Mouse (Mus musculus) fibroblast of lung, adult 2 months (primary cell): ENCODE results near the gene Chil1.

Experiments
- DNase-seq: peaks from one replicate; pipeline ENCODE4 v3.0.0-alpha.2; 2011; ENCODE audit warnings: low read depth

Chil1 gene

DNA sequence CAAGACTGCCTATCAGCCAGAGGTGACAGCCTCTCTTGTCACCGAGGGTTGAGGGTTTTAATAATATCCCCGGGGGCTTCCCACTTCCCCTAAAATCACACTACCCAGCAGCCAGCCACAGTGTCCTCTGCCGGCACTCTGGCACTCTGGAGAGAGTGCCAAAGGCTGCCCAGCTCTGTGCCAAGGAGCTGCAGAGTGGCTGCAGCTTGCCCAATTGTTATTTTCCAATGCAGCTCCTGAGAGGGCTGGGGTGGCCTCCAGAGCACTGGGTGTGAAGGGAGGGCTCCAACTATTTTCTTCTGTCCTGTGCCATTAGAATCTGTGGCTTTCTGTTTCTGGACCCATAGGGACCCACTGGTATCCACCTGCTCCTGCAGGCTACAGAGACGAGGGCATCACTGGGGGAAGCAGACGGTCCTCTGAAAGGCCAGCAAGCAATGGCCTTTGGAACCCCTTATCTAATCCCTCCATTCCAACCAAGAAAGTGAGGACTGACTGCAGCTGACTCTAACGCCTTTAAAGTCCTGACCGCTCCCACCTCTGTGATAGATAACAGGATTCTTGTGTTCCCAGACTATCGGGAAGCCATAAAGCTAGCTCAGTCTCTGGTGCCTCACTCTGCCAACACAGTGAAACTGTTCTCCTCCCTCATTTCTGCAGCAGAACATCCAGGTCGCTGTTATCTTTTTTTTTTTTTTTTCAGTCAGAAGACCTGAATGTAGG, 23.5 kb downstream of the Chil1 start:
- no peak for DNase-seq

DNA sequence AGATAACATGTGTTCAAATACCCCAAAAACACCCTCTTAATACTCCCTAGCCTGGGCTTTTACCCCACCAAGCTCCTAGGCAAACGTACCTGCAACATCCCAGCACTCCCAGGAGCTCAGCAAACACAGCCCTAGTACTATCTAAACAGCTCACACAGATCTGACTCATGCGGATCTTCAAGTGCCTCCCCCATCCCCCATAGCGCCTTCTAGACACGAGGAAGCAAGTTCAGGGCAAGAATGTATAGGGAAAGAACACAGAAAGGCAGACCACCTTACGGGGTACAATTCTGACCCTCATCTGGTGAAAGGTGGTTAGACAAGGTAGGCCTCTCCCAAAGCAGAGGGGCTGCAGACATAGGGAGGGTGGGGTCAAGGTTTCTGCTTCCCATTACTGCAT, 24.1 kb downstream of the Chil1 start:
- DNase-seq = no peak

DNA sequence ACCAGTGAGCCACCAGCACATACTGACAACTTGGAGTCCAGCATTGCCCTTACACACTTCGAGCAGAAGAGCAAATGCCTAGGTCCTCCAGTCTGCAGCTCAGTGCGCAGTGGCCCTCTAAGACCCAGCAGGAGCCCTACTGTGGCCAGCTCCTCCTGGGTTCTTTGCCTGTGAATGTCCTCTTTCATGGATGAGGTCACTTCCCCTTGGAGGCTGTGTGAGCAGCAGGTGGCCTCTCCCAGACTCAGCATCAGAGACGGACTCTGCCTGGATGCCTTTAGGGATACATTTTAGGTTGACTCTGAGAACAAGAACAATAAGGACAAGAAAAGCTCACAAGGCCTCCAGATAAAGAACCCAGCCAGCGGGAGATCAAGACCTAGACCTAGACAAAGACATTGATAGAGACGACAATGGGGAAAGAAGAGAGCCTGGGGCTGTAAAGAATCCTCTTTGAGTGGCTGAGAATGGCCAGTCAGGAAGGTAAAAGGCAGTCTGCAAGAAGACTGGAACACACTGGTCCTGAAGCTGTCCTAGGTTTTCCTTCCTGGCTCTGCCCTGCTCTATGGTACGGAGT, 28.3 kb downstream of the Chil1 start:
- no peak for DNase-seq

DNA sequence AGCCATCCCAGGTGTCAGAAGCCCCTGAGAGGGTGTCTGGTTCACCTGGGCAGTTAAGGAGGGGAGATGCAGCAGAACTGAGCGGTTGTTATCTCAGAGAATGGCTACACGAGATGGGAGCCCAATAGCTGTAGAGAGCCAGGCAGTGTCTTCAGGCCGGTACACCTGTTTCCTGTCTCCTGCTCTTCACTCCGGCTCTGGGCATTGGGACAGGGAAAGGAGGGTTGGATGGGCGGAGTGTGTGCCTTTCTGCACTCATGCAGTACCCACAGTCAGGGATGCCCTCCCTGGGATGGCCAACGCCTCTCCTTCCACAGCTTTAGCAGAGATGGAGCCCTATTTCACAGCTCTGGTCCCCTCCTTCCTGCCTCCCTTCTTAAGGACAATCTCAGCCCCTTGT, 29.1 kb downstream of the Chil1 start:
- no peak for DNase-seq

DNA sequence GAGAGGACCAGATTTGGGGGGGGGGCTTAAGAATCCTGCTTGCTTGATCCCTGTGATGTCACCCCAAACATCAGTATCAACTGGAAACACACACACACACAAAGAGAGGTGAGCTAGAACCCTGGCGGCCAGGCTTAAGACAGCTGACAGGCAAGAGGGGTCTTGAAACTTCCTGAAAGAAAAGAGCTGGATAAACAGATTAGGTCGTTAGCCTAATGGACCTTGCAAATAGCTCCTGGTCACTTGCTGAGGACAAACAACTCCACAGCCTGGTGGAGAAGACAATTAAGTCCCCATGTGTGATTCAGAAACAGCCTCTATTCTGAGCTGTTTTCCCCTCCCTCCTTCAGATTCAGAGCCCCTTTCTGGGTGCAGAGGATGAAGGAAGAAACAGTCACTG, 29.7 kb downstream of the Chil1 start:
- DNase-seq = no peak

DNA sequence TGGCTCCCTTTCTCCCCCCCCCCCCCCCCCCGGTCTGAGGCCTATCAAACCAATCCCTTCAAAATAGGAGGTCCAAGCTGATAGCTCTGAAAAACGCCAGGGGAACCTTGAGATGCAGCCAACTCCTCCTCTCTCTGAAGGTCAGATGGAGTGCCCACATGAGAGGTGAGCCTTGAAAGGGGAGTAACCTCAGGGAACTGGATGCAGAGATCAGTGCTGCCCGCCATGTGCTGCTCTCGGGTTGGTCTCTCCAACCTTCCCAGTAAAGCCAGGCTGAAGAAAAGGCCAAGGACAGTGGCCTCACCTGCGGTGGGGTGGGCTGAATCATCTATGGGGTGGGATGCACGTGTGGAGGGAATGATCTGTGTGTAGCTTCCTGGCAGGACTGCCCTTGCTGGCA, 30.4 kb downstream of the Chil1 start:
- DNase-seq = no peak

DNA sequence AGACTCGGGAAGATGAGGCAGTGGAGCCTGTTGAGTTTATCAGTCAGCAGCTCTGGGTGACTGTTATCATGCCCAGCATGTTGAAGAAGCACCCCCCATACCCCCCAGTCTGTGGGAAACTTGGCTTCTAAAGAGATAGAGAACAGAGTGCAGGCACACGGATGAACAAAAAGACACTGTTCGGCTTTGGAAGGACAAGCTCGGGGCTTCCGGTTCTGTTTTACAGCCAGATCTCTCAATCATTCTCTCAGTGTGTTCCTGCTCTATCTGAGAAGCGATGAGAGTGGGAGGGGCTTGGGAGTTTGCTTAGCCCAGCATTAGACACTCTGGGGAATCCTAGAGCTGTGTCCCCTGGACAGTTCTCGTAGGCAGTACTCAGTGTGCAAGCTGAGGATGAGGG, 31.4 kb downstream of the Chil1 start:
- no peak for DNase-seq

DNA sequence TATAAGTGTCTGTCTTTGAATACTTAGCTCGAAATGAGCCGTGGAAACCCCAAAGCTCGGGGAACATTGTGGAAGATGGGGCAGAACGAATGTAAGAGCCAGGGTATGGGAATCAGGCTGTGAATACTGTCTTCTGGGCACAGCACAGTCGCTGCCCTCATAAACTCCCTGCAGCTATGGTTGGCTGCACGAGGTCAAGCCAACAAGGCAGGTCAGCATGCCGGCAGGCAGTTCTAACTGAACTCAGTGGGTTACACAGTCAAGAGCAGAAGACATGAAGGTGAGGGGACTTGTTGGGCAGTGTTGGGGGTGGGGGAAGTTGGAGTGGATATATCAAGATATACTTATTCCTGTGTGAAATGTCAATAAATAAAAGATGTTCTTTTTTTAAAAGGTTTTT, 33.1 kb downstream of the Chil1 start:
- no peak for DNase-seq

DNA sequence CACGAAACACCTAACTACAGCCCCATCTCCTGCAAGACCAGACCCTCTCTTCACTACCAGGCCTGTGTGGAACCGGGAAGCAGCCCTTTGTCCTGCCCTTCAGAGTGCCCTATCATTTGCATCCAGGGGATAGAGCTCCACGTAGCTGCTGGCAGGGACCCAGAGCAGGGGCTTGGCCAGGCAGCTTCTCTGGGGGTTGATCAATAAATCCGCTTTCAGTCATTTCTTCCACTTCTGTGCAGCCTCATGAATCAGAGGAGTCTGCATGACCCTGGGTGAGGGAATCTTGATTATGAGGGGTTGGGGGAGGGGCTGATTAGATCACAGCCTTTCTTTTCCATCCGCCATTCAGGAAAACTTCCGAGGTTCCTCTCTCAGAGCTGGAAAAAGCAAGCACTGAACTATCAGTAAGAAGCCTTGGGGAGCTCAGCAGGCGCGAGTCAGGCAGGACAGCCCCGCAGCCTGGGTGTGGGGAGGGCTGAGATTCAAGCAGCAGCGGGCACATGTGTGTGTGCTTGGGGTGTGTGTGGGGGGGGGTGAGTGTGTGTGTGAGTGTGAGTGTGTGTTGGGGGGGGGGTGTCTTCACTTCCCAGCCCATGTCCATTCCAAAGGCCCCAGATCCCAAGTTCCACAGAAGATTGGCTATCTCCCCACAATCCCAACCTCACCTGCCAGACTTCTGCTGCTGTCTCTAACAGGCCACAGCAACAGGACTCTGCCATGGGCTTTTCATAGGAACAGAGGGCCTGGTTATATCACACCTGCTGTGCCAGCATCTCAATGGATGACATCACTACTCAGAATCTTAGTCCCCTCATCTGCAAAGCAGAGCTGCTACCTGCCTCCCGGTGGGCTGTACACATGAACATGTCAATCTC, 34.0 kb downstream of the Chil1 start:
- no peak for DNase-seq

DNA sequence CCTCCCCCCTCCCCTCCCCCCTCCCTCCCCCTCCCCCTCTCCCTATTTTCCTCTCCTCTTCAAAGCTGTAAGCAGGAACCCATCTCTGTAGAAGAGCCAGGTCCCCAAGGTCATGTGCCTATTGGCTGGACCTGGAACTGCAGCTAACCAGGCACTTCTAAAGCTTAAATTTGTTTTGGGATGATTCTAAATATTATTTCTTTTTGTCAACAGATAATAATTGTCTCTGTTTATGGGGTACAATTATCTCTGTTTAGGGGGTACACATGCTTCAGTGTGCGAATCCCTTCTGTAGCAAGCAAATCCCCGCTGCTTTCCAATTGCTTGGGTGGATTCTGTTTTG, 34.6 kb downstream of the Chil1 start:
- DNase-seq = no peak

DNA sequence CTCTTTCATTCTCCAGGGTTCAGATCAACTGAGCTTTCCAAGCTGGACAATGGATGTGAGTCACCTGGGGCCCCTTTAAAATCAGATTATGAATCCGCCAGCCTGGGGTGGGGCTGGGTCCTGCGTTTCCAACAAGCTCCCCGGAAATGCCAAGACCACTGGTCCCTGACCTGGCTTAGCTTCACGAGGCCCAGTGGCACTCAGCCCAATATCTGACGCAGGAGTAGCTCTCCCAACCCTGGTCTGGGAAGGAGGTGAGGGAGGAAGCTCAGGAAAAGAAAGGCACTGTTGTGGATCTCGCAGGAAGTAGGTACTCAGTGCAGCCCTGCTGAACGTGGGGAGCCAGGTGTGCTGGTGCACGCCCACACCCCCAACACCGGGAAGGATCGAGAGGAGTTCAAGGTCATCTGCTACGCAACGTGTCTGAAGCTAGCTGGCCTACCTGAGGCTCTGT, 35.1 kb downstream of the Chil1 start:
- DNase-seq = no peak

DNA sequence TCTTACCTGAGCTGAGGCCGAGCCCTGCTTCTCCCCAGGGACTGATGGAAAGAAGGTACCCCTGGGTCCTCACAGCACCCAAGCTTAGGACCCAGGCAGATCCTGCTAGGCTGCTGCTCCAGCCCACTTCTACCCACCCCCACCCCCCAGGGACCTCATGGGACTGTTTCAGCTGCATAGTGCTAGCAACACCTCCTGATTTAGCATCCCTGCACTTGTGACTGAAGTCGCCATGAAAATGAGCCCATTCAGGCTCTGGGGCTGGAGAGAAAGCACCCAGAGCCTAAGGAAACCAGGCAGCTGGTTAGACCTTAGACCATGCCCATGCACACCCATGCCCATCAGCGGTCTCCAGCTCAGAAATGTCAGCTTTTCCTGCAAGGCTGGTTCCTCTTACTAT, 36.0 kb downstream of the Chil1 start:
- DNase-seq = no peak

DNA sequence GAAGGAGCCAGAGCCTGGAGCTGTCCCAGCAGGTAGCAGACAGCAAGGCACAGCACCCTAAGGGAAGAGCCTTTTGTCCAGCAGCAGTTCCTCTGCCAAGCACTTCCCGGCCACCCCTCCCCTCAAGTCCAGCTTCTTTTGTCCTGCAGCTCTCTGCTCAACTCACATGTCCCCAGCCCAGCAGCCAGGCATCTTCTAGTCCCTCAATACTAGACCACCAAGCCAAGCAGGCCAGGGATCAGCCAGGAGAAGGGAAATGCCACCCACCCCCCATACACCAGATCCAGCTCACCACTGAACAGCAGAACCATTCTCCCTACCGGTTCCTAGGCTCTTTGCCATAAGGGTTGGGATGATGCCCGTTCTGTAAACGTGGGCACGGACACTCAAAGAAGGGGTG, 37.6 kb downstream of the Chil1 start:
- no peak for DNase-seq

DNA sequence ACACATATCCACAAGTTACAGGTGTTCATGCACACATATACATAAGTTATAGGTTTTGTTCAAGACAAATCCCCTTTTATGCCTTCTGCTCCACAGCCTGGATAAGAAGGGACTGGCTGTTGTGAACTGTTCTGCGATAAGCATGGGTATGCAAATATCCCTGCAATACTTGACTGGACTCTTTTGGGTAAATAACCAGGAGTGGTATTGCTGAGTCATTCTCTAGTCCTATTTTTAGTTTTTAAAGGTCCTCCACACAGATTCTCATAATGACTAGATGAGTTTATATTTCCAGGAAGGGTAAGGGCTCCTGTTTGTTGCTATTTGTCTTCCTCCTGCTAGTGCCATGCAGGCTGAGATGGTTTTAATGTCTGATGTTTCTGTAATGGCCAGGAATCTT, 39.2 kb downstream of the Chil1 start:
- DNase-seq = no peak

DNA sequence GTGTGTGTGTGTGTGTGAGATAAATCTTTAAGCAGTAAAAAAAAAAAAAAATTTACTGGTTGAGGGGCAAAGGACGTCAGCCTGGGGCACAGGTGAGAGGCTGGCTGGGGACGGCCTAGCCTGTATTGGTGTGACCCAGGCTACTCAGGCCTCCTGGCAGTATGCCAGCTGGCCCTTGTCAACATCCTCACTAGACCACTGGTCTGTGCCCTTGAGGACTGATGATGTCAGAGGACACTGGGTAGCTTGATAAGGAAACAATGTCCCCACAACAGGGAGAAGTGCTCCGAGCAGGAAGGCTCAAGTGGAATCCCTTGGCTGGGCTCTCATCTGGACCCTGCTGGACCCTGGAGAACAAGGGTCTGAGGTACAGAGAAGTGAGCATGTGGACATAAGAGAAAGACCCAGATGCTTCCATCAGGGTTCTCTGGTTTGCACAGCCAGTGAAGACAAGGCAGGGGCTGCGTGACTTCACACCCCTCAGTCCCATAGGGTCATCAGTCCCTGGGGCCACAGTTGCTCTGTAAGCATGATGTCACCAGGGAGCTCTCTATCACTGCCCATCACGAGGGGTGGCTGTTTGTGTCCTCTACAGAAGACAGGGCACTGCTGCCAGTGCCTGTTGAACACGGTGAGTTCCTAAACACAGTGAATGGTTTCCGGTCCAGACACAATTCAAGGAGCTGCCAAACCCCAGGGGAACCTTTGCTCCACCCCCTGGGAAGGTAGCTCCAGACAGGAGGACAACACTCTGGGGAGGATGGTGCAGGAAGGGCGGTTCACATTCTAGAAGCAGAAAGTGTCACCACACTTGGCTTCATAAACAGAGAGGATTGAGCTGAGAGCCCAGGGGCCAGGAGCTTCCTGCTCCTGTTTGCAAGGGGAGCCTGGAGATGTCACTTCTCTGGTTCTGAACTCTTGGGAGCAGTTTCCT, 40.4 kb downstream of the Chil1 start:
- DNase-seq = no peak

DNA sequence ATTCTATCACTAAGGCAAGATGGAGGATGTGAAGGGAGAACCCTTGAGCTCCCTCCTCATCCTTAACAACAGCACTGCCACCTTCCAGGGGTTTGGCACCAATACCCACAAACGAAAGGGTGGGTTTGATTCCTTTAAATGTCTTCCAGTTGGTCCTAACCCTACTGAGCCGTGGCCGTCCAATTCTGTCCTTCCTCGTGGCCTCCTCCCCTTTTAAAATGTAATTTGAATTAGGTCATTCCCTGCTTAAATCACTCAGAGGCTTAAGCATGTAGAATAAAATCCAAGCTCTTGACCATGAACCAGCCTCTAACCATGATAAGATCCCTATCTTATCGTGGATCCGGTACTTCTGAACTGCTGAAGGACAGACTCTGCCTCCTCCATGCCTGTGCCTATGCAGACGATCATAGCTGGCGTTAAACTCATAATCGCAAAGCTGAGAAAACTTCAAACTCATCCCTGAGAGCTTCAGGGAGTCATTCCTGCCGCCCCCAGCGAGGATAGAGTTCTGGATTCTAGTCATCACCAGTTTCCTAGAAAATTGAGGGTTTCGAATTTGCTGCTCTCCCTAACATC, 42.8 kb downstream of the Chil1 start:
- DNase-seq = no peak

DNA sequence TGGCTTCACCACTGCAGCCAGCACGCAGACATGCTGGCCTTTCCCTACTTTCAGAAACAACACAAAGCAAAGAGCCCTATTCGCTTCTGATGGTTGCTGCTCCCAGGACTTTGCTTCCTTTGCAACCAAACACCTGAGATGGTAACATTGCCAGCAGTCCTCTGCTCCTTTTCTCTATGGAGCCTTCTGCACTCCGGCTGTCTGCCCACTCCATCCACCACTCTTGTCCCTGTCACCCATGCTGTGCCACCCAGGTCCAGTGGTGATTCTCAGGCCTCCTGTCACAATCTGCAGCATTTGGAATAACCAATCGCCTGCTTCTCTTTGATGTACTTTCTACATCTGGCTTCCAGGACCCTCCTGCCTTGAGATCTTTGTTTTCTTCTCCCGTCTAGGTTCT, 43.4 kb downstream of the Chil1 start:
- no peak for DNase-seq

DNA sequence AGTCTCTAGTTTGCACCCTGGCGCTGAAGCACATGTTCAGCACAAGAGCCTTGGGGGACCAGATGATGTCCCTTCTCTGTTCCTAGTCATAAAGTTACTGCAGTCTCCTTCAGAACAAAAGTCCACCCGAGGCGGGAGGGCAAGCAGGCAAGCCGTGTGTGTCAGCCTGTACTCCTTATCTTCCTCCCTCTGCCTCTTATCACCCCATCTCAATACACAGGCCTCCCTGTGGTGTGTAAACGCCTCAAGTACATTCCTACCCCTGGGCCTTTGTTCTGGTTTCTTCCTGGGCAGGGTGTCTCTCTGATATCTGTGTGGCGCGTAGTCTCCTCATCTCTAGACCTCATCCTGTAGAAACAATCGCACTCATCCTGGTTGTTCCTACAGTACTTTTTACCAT, 44.8 kb downstream of the Chil1 start:
- DNase-seq = no peak

DNA sequence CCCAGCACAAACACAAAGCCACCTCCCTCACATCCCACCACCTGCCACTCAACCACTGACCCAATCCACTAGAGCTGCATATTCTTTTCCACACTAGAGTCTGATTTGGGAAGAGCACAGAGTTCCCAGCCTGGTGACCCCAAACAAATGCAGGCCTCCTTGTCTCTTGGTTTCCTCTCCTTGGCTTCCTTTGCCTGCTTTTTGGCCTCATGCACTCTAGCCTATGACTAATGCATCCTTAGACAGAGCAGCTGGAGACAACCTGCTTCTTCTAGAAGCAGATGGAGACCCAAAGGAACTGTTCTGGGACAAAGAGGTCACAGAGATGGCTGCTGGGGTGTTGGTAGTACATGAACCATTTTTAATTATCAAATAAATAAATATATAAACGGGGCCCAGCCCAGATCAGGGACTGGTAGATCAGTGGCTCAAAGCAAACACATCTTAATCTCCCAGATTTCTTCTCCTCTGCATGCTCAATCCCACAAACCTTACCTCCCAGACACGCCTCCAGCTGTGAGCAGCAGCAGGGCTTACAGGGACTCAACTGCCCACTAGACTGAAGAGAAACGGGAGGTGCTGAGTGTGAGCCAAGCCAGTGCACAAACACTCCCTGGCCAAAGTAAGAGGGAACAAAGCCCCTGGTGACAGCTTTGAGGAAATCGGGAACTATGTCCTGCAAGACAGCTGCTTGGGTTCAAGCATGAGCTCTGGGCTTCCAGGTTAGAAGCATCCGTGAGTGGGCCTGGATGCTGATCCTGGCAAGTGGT, 48.0 kb downstream of the Chil1 start:
- DNase-seq = no peak

DNA sequence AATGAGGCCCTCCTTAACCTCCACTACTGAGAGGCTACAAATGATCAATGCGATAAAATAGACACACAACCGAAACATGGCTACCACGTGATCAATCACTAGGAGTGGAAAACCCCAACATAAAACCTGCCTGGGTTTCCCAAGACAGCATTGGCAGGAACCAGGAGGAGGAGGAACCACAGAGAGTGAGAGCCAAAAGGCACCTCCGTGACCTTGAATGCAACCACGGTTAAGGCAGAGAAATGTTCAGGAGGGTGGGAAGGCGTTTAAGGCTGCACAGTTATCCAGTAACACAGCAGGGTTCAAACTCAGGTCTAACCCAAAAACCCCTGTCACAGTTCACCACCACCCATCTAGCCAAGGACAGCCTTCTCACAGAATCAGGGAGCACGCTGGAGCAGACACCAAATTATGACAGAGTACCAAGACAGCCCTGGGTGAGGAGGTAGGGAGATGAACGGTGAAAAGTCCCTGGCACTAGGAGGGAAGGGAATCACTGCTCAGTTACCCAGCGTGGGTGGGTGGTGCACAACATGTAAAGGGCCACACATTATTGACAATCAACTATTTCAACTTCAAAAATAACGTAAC, 48.8 kb downstream of the Chil1 start:
- DNase-seq = no peak

DNA sequence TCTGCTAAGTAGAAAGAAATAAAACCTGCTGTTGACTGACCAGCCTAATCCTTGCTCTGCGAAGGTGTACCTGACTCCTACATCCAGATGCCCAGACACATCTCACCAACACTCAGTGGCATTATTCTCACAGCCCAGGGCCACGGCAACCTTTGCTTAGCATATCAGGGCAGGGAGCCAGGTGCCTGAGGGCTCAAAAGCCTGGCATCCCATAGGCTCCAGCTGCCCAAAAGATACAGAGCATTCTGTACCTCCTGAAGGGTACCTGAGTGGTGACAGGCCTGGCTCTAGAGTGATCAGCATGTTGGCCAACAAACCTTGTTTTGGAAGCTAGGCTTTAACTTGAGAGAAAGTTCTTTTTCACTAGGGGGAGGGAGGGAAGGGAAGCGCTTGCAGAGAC, 49.3 kb downstream of the Chil1 start:
- no peak for DNase-seq
